In genomic region chr11:97094600-97094999, GRCm38 (mm10) we compare ENCODE assay signal across 22 mouse cellular contexts. TPM values are rescaled to one million over a fixed set of nuclear protein-coding genes. Genes with fewer than 3 reads are reported as not detected.
DNase-seq lines count a peak whose midpoint lies in the region; ATAC-seq and TF ChIP-seq lines count a peak whose summit lies in the region.
"Had no signal": no experiment of that assay in that cellular context is flagged by ENCODE, and none has a peak within 500 bp of the region (broad histone marks: within the 10 kb centered on the region; RNA-seq: fewer than 3 reads in every experiment).

No protein-coding gene starts in this region.

- TF ChIP-seq RAD21 in CH12.LX (IDR thresholded peaks at IDR 0.05; ENCODE audit: low read depth, low read length), result no peak

- peaks cover 66% of the 10 kb centered on the region for H3K27me3 ChIP-seq in CH12.LX (replicated peaks)
- peaks cover 10% of the 10 kb centered on the region for H3K27me3 ChIP-seq in kidney, embryonic 16.5 days (ENCODE audit: insufficient read depth, low read length)

- no peak for DNase-seq in CH12.LX (ENCODE audit: extremely low read depth)
- DNase-seq in ES-E14 (ENCODE audit: low read depth, low spot score), result no peak
- DNase-seq: adrenal gland, adult 2 months; adrenal gland, adult 8-10 months; adrenal gland, postnatal 10 days; adrenal gland, postnatal 14 days; adrenal gland, postnatal 25 days; adrenal gland, postnatal 36 days; B cell, adult 2 months; cerebellum, adult 11 months; cerebellum, adult 11-12 months; cerebellum, adult 18-20 months; cerebellum, adult 2 months; cerebellum, adult 8-10 months had no signal

- no peak for TF ChIP-seq EP300 in CH12.LX (IDR thresholded peaks at IDR 0.05; ENCODE audit: low read length)

- no peak overlapping the region for H3K9ac ChIP-seq in CH12.LX (ENCODE audit: insufficient read depth, low read depth)
- H3K9ac ChIP-seq in ES-E14 (ENCODE audit: insufficient read depth, low read depth, low read length, poor library complexity, severe bottlenecking), result no peak overlapping the region
- no peak overlapping the region for H3K9ac ChIP-seq in kidney, embryonic 16.5 days (replicated peaks; ENCODE audit: low read length)

- no peak for TF ChIP-seq CTCF in CH12.LX (conservative IDR thresholded peaks at IDR 0.05 in 1 of 2, IDR thresholded peaks at IDR 0.05 in 1 of 2; ENCODE audit: low read depth in 2 of 2, low read length in 2 of 2)

- H3K79me2 ChIP-seq in CH12.LX (replicated peaks; ENCODE audit: control insufficient read depth, extremely low read depth, insufficient read depth, poor library complexity, severe bottlenecking), result no peaks in the 10 kb centered on the region

- H3K4me3 ChIP-seq in CH12.LX (replicated peaks in 1 of 3; ENCODE audit: low read depth in 2 of 3, low read length in 2 of 3, poor library complexity in 1 of 3) (no peak overlapping the region), ES-E14 (ENCODE audit: insufficient read depth in 1 of 2, low read depth in 1 of 2, low read length in 2 of 2, poor library complexity in 1 of 2, severe bottlenecking in 1 of 2) (no peak overlapping the region)
- H3K4me3 ChIP-seq in kidney, embryonic 16.5 days (ENCODE audit: low read length), result no peak overlapping the region

- in situ Hi-C loops in CH12.LX (cut with MboI; ENCODE audit: low pct_ligation_motif_present, low pct_unique_long_range_greater_than_20kb, low sequenced_read_pairs), result loop anchor here (10.0 kb wide), 1 partner anchor 50 kb away; no protein-coding TSS in a partner anchor
- in situ Hi-C loops in ES-E14 (cut with MboI; ENCODE audit: low sequenced_read_pairs in 2 of 2, unreplicated experiment in 2 of 2), result no loop called here

- H3K9me3 ChIP-seq in CH12.LX (replicated peaks; ENCODE audit: low read length), result peaks cover 6% of the 10 kb centered on the region
- H3K9me3 ChIP-seq in ES-E14 (ENCODE audit: control insufficient read depth, insufficient read depth, low read depth, low read length), result no peaks in the 10 kb centered on the region
- H3K9me3 ChIP-seq in kidney, embryonic 16.5 days (ENCODE audit: low read length), result no peaks in the 10 kb centered on the region
- H3K9me3 ChIP-seq: G1E had no signal

- 75% methylated on average over 2 of the region's 2 CpGs for WGBS in kidney, embryonic 16.5 days

- H3K4me2 ChIP-seq in CH12.LX (ENCODE audit: insufficient read depth, low read depth, poor library complexity, severe bottlenecking), result no peak overlapping the region
- no peak overlapping the region for H3K4me2 ChIP-seq in kidney, embryonic 16.5 days (replicated peaks; ENCODE audit: low read depth, low read length)

- H3K36me3 ChIP-seq in CH12.LX (replicated peaks in 1 of 2; ENCODE audit: control insufficient read depth in 1 of 2, insufficient read depth in 1 of 2, low read length in 1 of 2) (no peaks in the 10 kb centered on the region), ES-E14 (ENCODE audit: control insufficient read depth, insufficient read depth, low read length, poor library complexity, severe bottlenecking) (no peaks in the 10 kb centered on the region)
- no peaks in the 10 kb centered on the region for H3K36me3 ChIP-seq in kidney, embryonic 16.5 days (ENCODE audit: insufficient read depth, low read length)
- H3K36me3 ChIP-seq: G1E had no signal

- no peak for TF ChIP-seq POLR2A in CH12.LX (IDR thresholded peaks at IDR 0.05; ENCODE audit: low read depth, low read length)

- H3K4me1 ChIP-seq in CH12.LX (ENCODE audit: control insufficient read depth in 1 of 2, insufficient read depth in 2 of 2), result peaks cover 0 to 4% of the 10 kb centered on the region in 2 experiments; a peak in 1 of 4 replicates
- peaks cover 0 to 2% of the 10 kb centered on the region in 2 experiments; a peak in 1 of 4 replicates for H3K4me1 ChIP-seq in ES-E14 (ENCODE audit: control insufficient read depth in 2 of 2, insufficient read depth in 2 of 2, low read length in 2 of 2, poor library complexity in 1 of 2)
- no peaks in the 10 kb centered on the region; the same call in 1 of the 2 replicates for H3K4me1 ChIP-seq in kidney, embryonic 16.5 days (ENCODE audit: insufficient read depth, low read length)

- dilution Hi-C loops in CH12.LX (cut with MboI; ENCODE audit: extremely low pct_ligation_motif_present, extremely low pct_unique_long_range_greater_than_20kb, low sequenced_read_pairs), result no loop called here

- no peak overlapping the region for H3K27ac ChIP-seq in CH12.LX (ENCODE audit: insufficient read depth, low read depth)
- H3K27ac ChIP-seq in ES-E14 (ENCODE audit: insufficient read depth, low read depth, low read length, poor library complexity, severe bottlenecking), result no peak overlapping the region
- H3K27ac ChIP-seq in kidney, embryonic 16.5 days (ENCODE audit: low read length), result no peak overlapping the region

- no peak for ATAC-seq in frontal cortex, adult (ENCODE audit: low TSS enrichment)
- ATAC-seq in kidney, embryonic 16.5 days (ENCODE audit: low FRiP score, low TSS enrichment), result no peak
- ATAC-seq: activated CD4-positive, CD25-positive, alpha-beta regulatory T cell, adult 4 months; CD4-positive, CD25-positive, alpha-beta regulatory T cell, adult 4 months; Patski had no signal

TF ChIP-seq in CH12.LX, 34 proteins besides CTCF, POLR2A, EP300 and RAD21:
- TF ChIP-seq RCOR1 (conservative IDR thresholded peaks at IDR 0.05; ENCODE audit: low read depth, low read length), result no peak
- TF ChIP-seq NELFE (IDR thresholded peaks at IDR 0.05; ENCODE audit: low read depth, low read length), result no peak
- TF ChIP-seq E2F4 (IDR thresholded peaks at IDR 0.05; ENCODE audit: insufficient replicate concordance, low read depth, low read length), result no peak
- peak; percentile 85; the same call in 1 of the 2 replicates for TF ChIP-seq CHD2 (IDR thresholded peaks at IDR 0.05; ENCODE audit: low read length)

TF ChIP-seq in ES-E14, 5 proteins besides CTCF, POLR2A, EP300 and RAD21:
- TF ChIP-seq CHD2 (IDR thresholded peaks at IDR 0.05; ENCODE audit: low read depth, low read length) (peak; percentile 91), MAFK (IDR thresholded peaks at IDR 0.05; ENCODE audit: insufficient read depth, low read depth, low read length) (no peak)

RNA-seq across cellular contexts. Expression of gene Tbx21, which starts 20.5 kb away (rescaled TPM):
- total RNA-seq in CH12.LX (2012; rRNA removed) (0.08 TPM in 2 replicates), CH12.LX (2014; rRNA removed) (not detected in 2 replicates), ES-E14 (2012; rRNA removed) (0.27 and 0.32 TPM in 2 replicates)
- polyA plus RNA-seq in CH12.LX (2012; ENCODE audit: insufficient read length, low read depth), result 0.09 TPM in 1 of 2 replicates, not detected in the other
- 0.14 and 0.24 TPM in 2 replicates for polyA plus RNA-seq in kidney, embryonic 16.5 days (2015; fragmentation: Nextera tagmentation; extraction: Ambion mirVana)
- total RNA-seq: G1E, MEL had no signal
- polyA plus RNA-seq: C2C12, G1E, Patski had no signal

RNA-seq across cellular contexts. Expression of gene Osbpl7, which starts 44.2 kb away (rescaled TPM):
- 14.2 and 17.6 TPM in 2 replicates for total RNA-seq in CH12.LX (2012; rRNA removed)
- 6.6 and 7.4 TPM in 2 replicates for total RNA-seq in CH12.LX (2014; rRNA removed)
- 22.1 and 24.4 TPM in 2 replicates for polyA plus RNA-seq in CH12.LX (2012; ENCODE audit: insufficient read length, low read depth)
- 6.6 and 7.2 TPM in 2 replicates for total RNA-seq in ES-E14 (2012; rRNA removed)
- 10.2 and 10.4 TPM in 2 replicates for polyA plus RNA-seq in kidney, embryonic 16.5 days (2015; fragmentation: Nextera tagmentation; extraction: Ambion mirVana)

RNA-seq across cellular contexts. Expression of gene Mrpl10, which starts 53.2 kb away (rescaled TPM):
- total RNA-seq in CH12.LX (2012; rRNA removed) (111 and 119 TPM in 2 replicates), CH12.LX (2014; rRNA removed) (93.2 and 104 TPM in 2 replicates), ES-E14 (2012; rRNA removed) (55.3 and 70.3 TPM in 2 replicates)
- 110 and 132 TPM in 2 replicates for polyA plus RNA-seq in CH12.LX (2012; ENCODE audit: insufficient read length, low read depth)
- 92.9 and 98.8 TPM in 2 replicates for polyA plus RNA-seq in kidney, embryonic 16.5 days (2015; fragmentation: Nextera tagmentation; extraction: Ambion mirVana)

RNA-seq across cellular contexts. Expression of gene Lrrc46, which starts 53.4 kb away (rescaled TPM):
- 0.38 and 0.46 TPM in 2 replicates for total RNA-seq in CH12.LX (2012; rRNA removed)
- total RNA-seq in CH12.LX (2014; rRNA removed), result 0.23 TPM in 1 of 2 replicates, not detected in the other
- polyA plus RNA-seq in CH12.LX (2012; ENCODE audit: insufficient read length, low read depth), result 0.91 and 1.0 TPM in 2 replicates
- 0.42 and 0.54 TPM in 2 replicates for total RNA-seq in ES-E14 (2012; rRNA removed)
- polyA plus RNA-seq in kidney, embryonic 16.5 days (2015; fragmentation: Nextera tagmentation; extraction: Ambion mirVana), result 1.3 and 1.5 TPM in 2 replicates
- polyA plus RNA-seq: activated CD4-positive, CD25-positive, alpha-beta regulatory T cell, adult 4 months; CD4-positive, CD25-positive, alpha-beta regulatory T cell, adult 4 months had no signal

RNA-seq across cellular contexts. Expression of gene Tbkbp1, which starts 56.7 kb away (rescaled TPM):
- 2.1 and 3.1 TPM in 2 replicates for total RNA-seq in CH12.LX (2012; rRNA removed)
- total RNA-seq in CH12.LX (2014; rRNA removed), result 0.44 and 1.2 TPM in 2 replicates
- polyA plus RNA-seq in CH12.LX (2012; ENCODE audit: insufficient read length, low read depth), result 5.2 and 5.7 TPM in 2 replicates
- 3.5 and 4.5 TPM in 2 replicates for total RNA-seq in ES-E14 (2012; rRNA removed)
- 4.0 TPM in 2 replicates for polyA plus RNA-seq in kidney, embryonic 16.5 days (2015; fragmentation: Nextera tagmentation; extraction: Ambion mirVana)
